Mouse (Mus musculus): ENCODE results near the gene Ak1.

- no peak for TF ChIP-seq CTCF (IDR thresholded peaks at IDR 0.05)
- TF ChIP-seq EP300 (IDR thresholded peaks at IDR 0.05): no peak
Measured at GRCm38 (mm10) chr2:32574497-32574896, 47.1 kb upstream of the Ak1 start, which contains the start of gene Pip5kl1.
